Mouse (Mus musculus) kidney, embryonic 16.5 days (tissue): Measurements from ENCODE around the gene Zc3h4. TPM values are rescaled to one million over a fixed set of nuclear protein-coding genes. Genes with fewer than 3 reads are reported as not detected.

Source experiments
- ATAC-seq: fragments of 200-750 bp; cut with Nextera tagmentation; 2 replicates; pipeline ENCODE4 v1.8.0; 2017; ENCODE audit warnings: moderate TSS enrichment; ENCODE audit not compliant: low FRiP score, low TSS enrichment
- H3K27ac ChIP-seq: fragments of 300-500 bp; sonication (generic); 2 replicates; pipeline ENCODE4 v1.5.1; 2014; ENCODE audit warnings: low read length
- H3K27me3 ChIP-seq: fragments of 300-500 bp; sonication (generic); 2 replicates; pipeline ENCODE4 v1.6.1; 2014; ENCODE audit warnings: low read length, control low read depth, mixed read lengths; ENCODE audit not compliant: insufficient read depth
- H3K36me3 ChIP-seq: fragments of 300-500 bp; sonication (generic); 2 replicates; pipeline ENCODE4 v1.6.1; 2014; ENCODE audit warnings: low read length, control low read depth, mixed read lengths; ENCODE audit not compliant: insufficient read depth
- H3K4me1 ChIP-seq: fragments of 300-500 bp; sonication (generic); 2 replicates; pipeline ENCODE4 v1.6.1; 2014; ENCODE audit warnings: low read length, control low read depth, mixed read lengths; ENCODE audit not compliant: insufficient read depth
- H3K4me2 ChIP-seq: fragments of 300-500 bp; sonication (generic); replicated peaks from 2 replicates; pipeline ENCODE4 v1.6.1; 2014; ENCODE audit warnings: low read depth, low read length
- H3K4me3 ChIP-seq: fragments of 300-500 bp; sonication (generic); 2 replicates; pipeline ENCODE4 v1.5.1; 2014; ENCODE audit warnings: mild to moderate bottlenecking, low read length
- H3K9ac ChIP-seq: fragments of 300-500 bp; sonication (generic); replicated peaks from 2 replicates; pipeline ENCODE4 v1.6.1; 2014; ENCODE audit warnings: low read length
- H3K9me3 ChIP-seq: fragments of 300-500 bp; sonication (generic); 2 replicates; pipeline ENCODE4 v1.6.1; 2016; ENCODE audit warnings: low read length, control low read depth
- WGBS: fragments of 180-500 bp; shearing (Covaris S2); extraction: QIAGEN DNeasy Blood & Tissue Kit; methylation state at CpG from one replicate; pipeline ENCODE4 v1.1.7; 2014; 5-methylcytosine and 5-hydroxymethylcytosine counted together
- polyA plus RNA-seq: library from polyadenylated mRNA; unstranded; fragments of >200 nt; fragmentation: Nextera tagmentation; extraction: Ambion mirVana; gene quantifications from 2 replicates; pipeline ENCODE4 v1.2.1, GENCODE M21; 2015

The Zc3h4 gene
- polyA plus RNA-seq, 1 experiment from 2014 or later: 14.8 TPM

GRCm38 (mm10) chr7:16456289-16456688, 55.6 kb downstream of the Zc3h4 start:
- no peak for ATAC-seq
- Histone ChIP-seq H3K4me2 (no peak overlapping the region), H3K4me3 (no peak overlapping the region), H3K9me3 (no peaks in the 10 kb centered on the region), H3K27me3 (peaks cover 4% of the 10 kb centered on the region; the same call in 1 of the 2 replicates), H3K9ac (no peak overlapping the region), H3K4me1 (peaks cover 6% of the 10 kb centered on the region), H3K36me3 (peaks cover 12% of the 10 kb centered on the region; the same call in 1 of the 2 replicates), H3K27ac (no peak overlapping the region)
- 90% methylated on average over 5 of the region's 5 CpGs for WGBS

- WGBS: 38% methylated on average over 13 of the region's 13 CpGs
- Histone ChIP-seq H3K4me2 (no peak overlapping the region), H3K9me3 (no peaks in the 10 kb centered on the region), H3K36me3 (peaks cover 7% of the 10 kb centered on the region; the same call in 1 of the 2 replicates), H3K4me1 (no peaks in the 10 kb centered on the region), H3K9ac (no peak overlapping the region), H3K27me3 (peaks cover 4% of the 10 kb centered on the region; the same call in 1 of the 2 replicates), H3K4me3 (no peak overlapping the region), H3K27ac (no peak overlapping the region)
- ATAC-seq: no peak
Observed at GRCm38 (mm10) chr7:16460566-16460965, 59.9 kb downstream of the Zc3h4 start.

GRCm38 (mm10) chr7:16461151-16461550, 60.4 kb downstream of the Zc3h4 start:
- no peak for ATAC-seq
- H3K9me3 ChIP-seq: no peaks in the 10 kb centered on the region
- H3K36me3 ChIP-seq: peaks cover 4% of the 10 kb centered on the region; the same call in 1 of the 2 replicates
- no peaks in the 10 kb centered on the region for H3K4me1 ChIP-seq
- no peak overlapping the region for H3K4me2 ChIP-seq
- no peak overlapping the region for H3K4me3 ChIP-seq
- no peak overlapping the region for H3K27ac ChIP-seq
- no peak overlapping the region for H3K9ac ChIP-seq
- peaks cover 4% of the 10 kb centered on the region; the same call in 1 of the 2 replicates for H3K27me3 ChIP-seq
- whole genome bisulfite sequencing: 49% methylated on average over 6 of the region's 6 CpGs

- H3K4me2 ChIP-seq: no peak overlapping the region
- WGBS: 87% methylated on average over 6 of the region's 6 CpGs
- H3K36me3 ChIP-seq: no peaks in the 10 kb centered on the region; the same call in 1 of the 2 replicates
- no peak overlapping the region for H3K9ac ChIP-seq
- no peak for ATAC-seq
- no peaks in the 10 kb centered on the region for H3K4me1 ChIP-seq
- no peak overlapping the region for H3K4me3 ChIP-seq
- no peaks in the 10 kb centered on the region for H3K9me3 ChIP-seq
- H3K27me3 ChIP-seq: peaks cover 4% of the 10 kb centered on the region; the same call in 1 of the 2 replicates
- no peak overlapping the region for H3K27ac ChIP-seq
Observed at GRCm38 (mm10) chr7:16461705-16462104, 61.0 kb downstream of the Zc3h4 start.

- WGBS: 2% methylated on average over 14 of the region's 14 CpGs
- Histone ChIP-seq H3K4me1 (no peaks in the 10 kb centered on the region), H3K9me3 (no peaks in the 10 kb centered on the region), H3K36me3 (no peaks in the 10 kb centered on the region), H3K4me2 (no peak overlapping the region), H3K4me3 (no peak overlapping the region), H3K27ac (no peak overlapping the region), H3K9ac (no peak overlapping the region), H3K27me3 (peaks cover 4% of the 10 kb centered on the region; the same call in 1 of the 2 replicates)
- 0 out of 2 replicates have a peak, but pooled peaks have one; percentile 67 for ATAC-seq
Observed at GRCm38 (mm10) chr7:16463214-16463613, 62.5 kb downstream of the Zc3h4 start.

- no peaks in the 10 kb centered on the region for H3K4me1 ChIP-seq
- no peak; the same call in 1 of the 2 replicates for ATAC-seq
Observed at GRCm38 (mm10) chr7:16465160-16465559, 64.5 kb downstream of the Zc3h4 start.

GRCm38 (mm10) chr7:16465568-16465967, 64.9 kb downstream of the Zc3h4 start:
- 93% methylated on average over 5 of the region's 5 CpGs for WGBS
- H3K9ac ChIP-seq: no peak overlapping the region
- no peak overlapping the region for H3K27ac ChIP-seq
- ATAC-seq: no peak
- H3K9me3 ChIP-seq: no peaks in the 10 kb centered on the region
- H3K4me1 ChIP-seq: no peaks in the 10 kb centered on the region
- no peak overlapping the region for H3K4me2 ChIP-seq
- H3K4me3 ChIP-seq: no peak overlapping the region
- no peaks in the 10 kb centered on the region for H3K36me3 ChIP-seq
- H3K27me3 ChIP-seq: peaks cover 2% of the 10 kb centered on the region; the same call in 1 of the 2 replicates

More at GRCm38 (mm10) chr7:16465160-16465559, 64.5 kb downstream of the Zc3h4 start:
- WGBS: 10% methylated on average over 8 of the region's 8 CpGs
- H3K9ac ChIP-seq: no peak overlapping the region
- no peak overlapping the region for H3K27ac ChIP-seq
- H3K27me3 ChIP-seq: peaks cover 4% of the 10 kb centered on the region; the same call in 1 of the 2 replicates
- no peaks in the 10 kb centered on the region for H3K9me3 ChIP-seq
- no peaks in the 10 kb centered on the region for H3K36me3 ChIP-seq
- H3K4me3 ChIP-seq: no peak overlapping the region
- no peak overlapping the region for H3K4me2 ChIP-seq

- WGBS: 69% methylated on average over 4 of the region's 4 CpGs
- no peak overlapping the region for H3K27ac ChIP-seq
- H3K36me3 ChIP-seq: no peaks in the 10 kb centered on the region
- ATAC-seq: no peak
- no peaks in the 10 kb centered on the region for H3K4me1 ChIP-seq
- H3K27me3 ChIP-seq: peaks cover 8% of the 10 kb centered on the region
- H3K4me2 ChIP-seq: no peak overlapping the region
- H3K4me3 ChIP-seq: no peak overlapping the region
- no peak overlapping the region for H3K9ac ChIP-seq
- H3K9me3 ChIP-seq: no peaks in the 10 kb centered on the region
Observed at GRCm38 (mm10) chr7:16466565-16466964, 65.9 kb downstream of the Zc3h4 start.

- H3K36me3 ChIP-seq: no peaks in the 10 kb centered on the region
- WGBS: 21% methylated on average over 5 of the region's 5 CpGs
- peaks cover 21% of the 10 kb centered on the region for H3K27me3 ChIP-seq
- H3K4me1 ChIP-seq: no peaks in the 10 kb centered on the region
- no peak overlapping the region for H3K4me3 ChIP-seq
- H3K9ac ChIP-seq: no peak overlapping the region
- no peak overlapping the region for H3K4me2 ChIP-seq
- no peak for ATAC-seq
- H3K27ac ChIP-seq: no peak overlapping the region
- no peaks in the 10 kb centered on the region for H3K9me3 ChIP-seq
Observed at GRCm38 (mm10) chr7:16468115-16468514, 67.4 kb downstream of the Zc3h4 start.

- H3K4me3 ChIP-seq: no peak overlapping the region
- no peak overlapping the region for H3K9ac ChIP-seq
- no peak for ATAC-seq
- no peaks in the 10 kb centered on the region for H3K36me3 ChIP-seq
- peaks cover 19% of the 10 kb centered on the region for H3K4me1 ChIP-seq
- 48% methylated on average over 9 of the region's 9 CpGs for WGBS
- H3K9me3 ChIP-seq: no peaks in the 10 kb centered on the region
- H3K4me2 ChIP-seq: no peak overlapping the region
- peaks cover 55% of the 10 kb centered on the region for H3K27me3 ChIP-seq
- no peak overlapping the region for H3K27ac ChIP-seq
Observed at GRCm38 (mm10) chr7:16471549-16471948, 70.8 kb downstream of the Zc3h4 start.
